Mouse (Mus musculus) megakaryocyte, adult 5-6 weeks (primary cell): ENCODE measurements around the gene Xkrx. TPM values are rescaled to one million over a fixed set of nuclear protein-coding genes. Genes with fewer than 3 reads are reported as not detected.

ENCODE experiments used
- total RNA-seq, 2 experiments: library from RNA; stranded (forward) in 1 of 2; stranded (reverse) in 1 of 2; fragments of 153-499, 151-499 nt in 1 of 2; fragments of 221-1000, 200-1000 nt in 1 of 2; gene quantifications; 2 replicates each; pipeline versions ENCODE4 v1.2.3 to v1.2.4; 2015 to 2017

The Xkrx gene
- total RNA-seq, 2 experiments from 2014 or later = 0.26 to 1.4 TPM

Other genes starting within 250 kb of the Xkrx start
- gene Sytl4, start 180.3 kb downstream of the Xkrx start, total RNA-seq (2015) = not detected in 2 replicates
- 0.15 TPM in 1 of 2 replicates, not detected in the other for gene Sytl4, start 180.3 kb downstream of the Xkrx start, total RNA-seq (2017)
- 29.3 and 29.8 TPM in 2 replicates for gene Cstf2, start 102.9 kb downstream of the Xkrx start, total RNA-seq (2015)
- 34.4 and 48.3 TPM in 2 replicates for gene Cstf2, start 102.9 kb downstream of the Xkrx start, total RNA-seq (2017)
- not detected in 2 replicates for gene Arl13a, start 25.4 kb upstream of the Xkrx start, total RNA-seq (2015)
- gene Arl13a, start 25.4 kb upstream of the Xkrx start, total RNA-seq (2017) = not detected in 2 replicates
- not detected in 2 replicates for gene Nox1, start 59.9 kb upstream of the Xkrx start, total RNA-seq (2015)
- 0.18 TPM in 1 of 2 replicates, not detected in the other for gene Nox1, start 59.9 kb upstream of the Xkrx start, total RNA-seq (2017)
- 24.5 and 25.8 TPM in 2 replicates for gene Trmt2b, start 114.9 kb upstream of the Xkrx start, total RNA-seq (2015)
- 22.5 and 23.1 TPM in 2 replicates for gene Trmt2b, start 114.9 kb upstream of the Xkrx start, total RNA-seq (2017)
- not detected in 2 replicates for gene Tmem35a, start 133.1 kb upstream of the Xkrx start, total RNA-seq (2015)
- gene Tmem35a, start 133.1 kb upstream of the Xkrx start, total RNA-seq (2017) = not detected in 2 replicates
- gene Cenpi, start 146.0 kb upstream of the Xkrx start, total RNA-seq (2015) = 22.4 and 28.4 TPM in 2 replicates
- 26.9 and 27.1 TPM in 2 replicates for gene Cenpi, start 146.0 kb upstream of the Xkrx start, total RNA-seq (2017)
- gene Drp2, start 242.5 kb upstream of the Xkrx start, total RNA-seq (2015) = 0.07 TPM in 1 of 2 replicates, not detected in the other
- 0.04 and 0.22 TPM in 2 replicates for gene Drp2, start 242.5 kb upstream of the Xkrx start, total RNA-seq (2017)